Mouse (Mus musculus) megakaryocyte, embryonic 14.5 days (primary cell): ENCODE measurements at regions not wholly inside any gene's neighbourhood (a gene's known extent, or its start where the extent isn't known, plus 50 kb on each side); places are given as distances from the start of the nearest gene placed in this dataset.

Experiments
- FLI1 ChIP-seq: IDR thresholded peaks from 2 replicates; pipeline ENCODE4 v1.6.1; 2012; ENCODE audit warnings: low read length, inconsistent platforms, mixed read lengths
- GATA1 ChIP-seq: IDR thresholded peaks from 3 replicates; pipeline ENCODE4 v1.6.1; 2012; ENCODE audit warnings: mixed read lengths, low read length, inconsistent platforms, borderline replicate concordance

DNA sequence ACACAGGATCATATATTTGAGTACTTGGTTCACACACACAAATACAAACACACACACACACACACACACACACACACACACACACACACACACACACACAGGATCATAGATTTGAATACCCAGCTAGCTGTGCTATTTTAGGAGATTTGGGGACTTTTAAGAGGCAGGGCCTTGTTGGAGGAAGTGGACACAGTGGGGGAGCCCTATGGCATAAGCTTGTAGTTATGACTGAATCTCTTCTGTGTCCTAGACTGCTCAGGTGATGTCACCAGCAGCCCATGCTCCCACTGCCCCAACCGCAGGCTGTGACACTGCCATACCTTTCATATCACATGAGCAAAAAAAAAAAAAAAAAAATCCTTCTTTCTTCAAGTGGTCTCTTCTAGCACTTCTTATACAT lies 110.1 kb downstream of the Spata18 start:
- TF ChIP-seq GATA1 (no peak), FLI1 (no peak)
